Mouse (Mus musculus) olfactory bulb, adult 2 months (tissue): ENCODE data around the gene Dscaml1. TPM values are rescaled to one million over a fixed set of nuclear protein-coding genes. Genes with fewer than 3 reads are reported as not detected.

Experiments used
- H3K27ac ChIP-seq: fragments of 200-500 bp; 2 replicates; pipeline ENCODE4 v1.5.1; 2012; ENCODE audit warnings: low read depth, low read length; ENCODE audit not compliant: insufficient read depth
- H3K4me1 ChIP-seq: fragments of 200-500 bp; 2 replicates; pipeline ENCODE4 v1.6.1; 2012; ENCODE audit warnings: low read length; ENCODE audit not compliant: control insufficient read depth, insufficient read depth
- H3K4me3 ChIP-seq: fragments of 200-500 bp; 2 replicates; pipeline ENCODE4 v1.5.1; 2012; ENCODE audit warnings: mild to moderate bottlenecking, low read depth, low read length, moderate library complexity; ENCODE audit not compliant: insufficient read depth
- CTCF ChIP-seq: fragments of 200-500 bp; IDR thresholded peaks from 2 replicates; pipeline ENCODE4 v1.5.1; 2012; ENCODE audit warnings: low read depth, mild to moderate bottlenecking, low read length, moderate library complexity; ENCODE audit not compliant: insufficient read depth
- POLR2A ChIP-seq: fragments of 200-500 bp; IDR thresholded peaks from 2 replicates; pipeline ENCODE4 v1.6.1; 2012; ENCODE audit warnings: mild to moderate bottlenecking, low read depth, low read length, moderate library complexity; ENCODE audit not compliant: insufficient read depth
- WGBS: fragments of 180-500 bp; shearing (Covaris S2); methylation state at CpG from one replicate; pipeline ENCODE4 v1.1.7; 2018; 5-methylcytosine and 5-hydroxymethylcytosine counted together
- polyA plus RNA-seq: library from polyadenylated mRNA; stranded (reverse); fragments of >200 nt; gene quantifications from 2 replicates; pipeline ENCODE4 v1.2.4, GENCODE M21; 2012; ENCODE audit warnings: low replicate concordance; ENCODE audit not compliant: missing spikeins, insufficient read depth, insufficient read length

Dscaml1 gene
- polyA plus RNA-seq, 1 experiment: not detected

GRCm38 (mm10) chr9:45799402-45799801 is 373.0 kb downstream of the Dscaml1 start:
- 82% methylated on average over 8 of the region's 8 CpGs for WGBS
- Histone ChIP-seq H3K27ac (no peak overlapping the region), H3K4me1 (peaks cover 31% of the 10 kb centered on the region), H3K4me3 (no peak overlapping the region)
- TF ChIP-seq CTCF: no peak
- TF ChIP-seq POLR2A: no peak

Other genes with a start within 250 kb of the Dscaml1 start
- not detected in 2 replicates for gene BC049352, start 244.6 kb upstream of the Dscaml1 start, polyA plus RNA-seq
- not detected in 2 replicates for gene Tmprss4, start 222.5 kb upstream of the Dscaml1 start, polyA plus RNA-seq
- gene Il10ra, start 157.5 kb upstream of the Dscaml1 start, polyA plus RNA-seq: not detected in 2 replicates
- not detected in 2 replicates for gene Tmprss13, start 107.5 kb upstream of the Dscaml1 start, polyA plus RNA-seq
- gene Fxyd6, start 56.4 kb upstream of the Dscaml1 start, polyA plus RNA-seq: not detected in 2 replicates
- gene Fxyd2, start 27.0 kb upstream of the Dscaml1 start, polyA plus RNA-seq: not detected in 2 replicates